Mouse (Mus musculus): ENCODE measurements around the gene Clec4f. TPM values are rescaled to one million over a fixed set of nuclear protein-coding genes. Genes with fewer than 3 reads are reported as not detected.

Clec4f gene
- polyA plus RNA-seq (2014; fragmentation: Nextera tagmentation; extraction: Ambion mirVana), result not detected in 2 replicates

DNA sequence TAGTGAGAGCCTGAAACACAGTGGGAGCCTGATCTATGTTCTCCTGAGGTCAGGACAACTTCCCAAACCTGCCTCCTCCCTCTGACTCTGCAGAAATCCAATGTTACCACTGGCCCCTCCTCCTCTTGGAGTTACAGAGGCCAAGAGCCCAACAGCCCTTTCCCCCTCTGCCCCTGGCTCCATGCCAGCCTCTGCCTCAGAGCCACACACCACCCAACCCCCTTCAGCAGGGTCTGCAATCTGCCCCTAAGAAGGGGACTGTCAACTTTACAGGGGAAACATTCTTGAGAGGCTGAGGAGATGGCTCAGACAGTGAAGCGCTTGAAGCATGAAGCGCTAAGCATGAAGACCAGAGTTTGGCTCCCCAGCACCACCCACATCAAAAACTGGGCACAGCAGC is at the start of gene Clec4f:
Clec4f (minus strand) TSS at position 101 of the 400 bp plus-strand sequence.
- H3K4me2 ChIP-seq (replicated peaks), result no peak within 1 kb of the TSS
- H3K36me3 ChIP-seq (replicated peaks; ENCODE audit: control insufficient read depth, insufficient read depth), result no peaks in the 10 kb centered on the region
- H3K4me1 ChIP-seq (replicated peaks; ENCODE audit: control insufficient read depth, insufficient read depth, low read length), result no peaks in the 10 kb centered on the region
- 93% methylated on average over 2 of the region's 2 CpGs for WGBS
- H3K27me3 ChIP-seq (ENCODE audit: control insufficient read depth, insufficient read depth, low read length), result no peaks in the 10 kb centered on the region
- no peak within 1 kb of the TSS for H3K27ac ChIP-seq
- H3K9ac ChIP-seq, result no peak within 1 kb of the TSS
- H3K4me3 ChIP-seq (replicated peaks; ENCODE audit: low read length), result no peak within 1 kb of the TSS
- no peaks in the 10 kb centered on the region for H3K9me3 ChIP-seq (ENCODE audit: control insufficient read depth, low read length)
- DNase-seq (ENCODE audit: low spot score), result no peak
- ATAC-seq (ENCODE audit: low FRiP score), result no peak

DNA sequence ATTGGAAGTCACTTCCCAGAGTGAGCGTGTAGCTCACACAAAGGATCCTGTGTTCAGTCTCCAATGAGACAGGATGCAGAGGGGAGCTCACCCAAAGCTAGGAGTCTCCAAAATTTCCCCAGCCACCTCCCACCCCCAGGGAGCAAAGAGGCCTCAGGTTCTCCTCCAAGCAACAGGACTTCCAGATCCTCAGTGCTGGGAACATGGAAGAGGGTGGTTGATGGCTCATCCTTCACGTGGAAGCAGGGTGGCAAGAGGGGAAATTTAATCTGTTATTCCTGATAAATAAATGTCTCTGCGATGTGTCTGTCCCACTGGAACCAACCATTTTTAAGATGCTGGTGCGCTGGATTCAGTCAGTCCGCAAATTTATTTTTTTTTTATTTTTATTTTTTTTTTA is 48.7 kb upstream of the Clec4f start:
- Histone ChIP-seq H3K9ac (no peak overlapping the region), H3K4me3 (replicated peaks; ENCODE audit: low read length) (no peak overlapping the region), H3K27ac (no peak overlapping the region), H3K9me3 (ENCODE audit: control insufficient read depth, low read length) (no peaks in the 10 kb centered on the region), H3K4me1 (replicated peaks; ENCODE audit: control insufficient read depth, insufficient read depth, low read length) (no peaks in the 10 kb centered on the region), H3K4me2 (replicated peaks) (no peak overlapping the region), H3K36me3 (replicated peaks; ENCODE audit: control insufficient read depth, insufficient read depth) (no peaks in the 10 kb centered on the region), H3K27me3 (ENCODE audit: control insufficient read depth, insufficient read depth, low read length) (peaks cover 93% of the 10 kb centered on the region)
- no peak for ATAC-seq (ENCODE audit: low FRiP score)
- WGBS, result 20% methylated on average over 5 of the region's 5 CpGs
- DNase-seq (ENCODE audit: low spot score), result no peak

- Histone ChIP-seq H3K36me3 (replicated peaks; ENCODE audit: control insufficient read depth, insufficient read depth) (no peaks in the 10 kb centered on the region), H3K27ac (no peak overlapping the region), H3K9me3 (ENCODE audit: control insufficient read depth, low read length) (no peaks in the 10 kb centered on the region), H3K4me3 (replicated peaks; ENCODE audit: low read length) (no peak overlapping the region), H3K4me2 (replicated peaks) (no peak overlapping the region), H3K9ac (no peak overlapping the region), H3K27me3 (ENCODE audit: control insufficient read depth, insufficient read depth, low read length) (peaks cover 93% of the 10 kb centered on the region), H3K4me1 (replicated peaks; ENCODE audit: control insufficient read depth, insufficient read depth, low read length) (no peaks in the 10 kb centered on the region)
- WGBS, result 18% methylated on average over 1 of the region's 1 CpGs
- no peak for ATAC-seq (ENCODE audit: low FRiP score)
- DNase-seq (ENCODE audit: low spot score), result no peak
Measured at GRCm38 (mm10) chr6:83704294-83704693, 48.3 kb upstream of the Clec4f start.

DNA sequence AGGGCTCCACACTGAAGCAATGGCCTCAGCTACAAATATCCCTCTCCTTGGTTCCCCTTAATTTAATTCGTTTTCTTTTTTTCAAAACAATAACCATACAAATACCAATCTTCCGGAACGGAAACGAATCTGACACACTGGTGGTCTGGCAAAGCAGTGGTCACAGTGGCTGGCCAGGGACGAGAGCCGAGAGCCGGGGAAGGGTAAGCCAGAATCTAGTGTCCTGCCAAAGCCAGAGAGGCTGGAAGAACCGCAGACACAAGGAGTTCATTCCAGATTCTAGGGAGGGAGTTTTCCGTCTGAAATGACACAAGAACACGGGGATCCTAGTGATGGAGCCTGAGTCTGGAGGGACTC is 47.7 kb upstream of the Clec4f start:
- Histone ChIP-seq H3K27me3 (ENCODE audit: control insufficient read depth, insufficient read depth, low read length) (peaks cover 93% of the 10 kb centered on the region), H3K4me3 (replicated peaks; ENCODE audit: low read length) (no peak overlapping the region), H3K9me3 (ENCODE audit: control insufficient read depth, low read length) (no peaks in the 10 kb centered on the region), H3K27ac (no peak overlapping the region), H3K9ac (no peak overlapping the region), H3K4me2 (replicated peaks) (no peak overlapping the region), H3K4me1 (replicated peaks; ENCODE audit: control insufficient read depth, insufficient read depth, low read length) (no peaks in the 10 kb centered on the region), H3K36me3 (replicated peaks; ENCODE audit: control insufficient read depth, insufficient read depth) (no peaks in the 10 kb centered on the region)
- ATAC-seq (ENCODE audit: low FRiP score) (no peak), DNase-seq (ENCODE audit: low spot score) (no peak)
- under 1% methylated on average over 10 of the region's 10 CpGs for whole genome bisulfite sequencing

- H3K4me1 ChIP-seq (replicated peaks; ENCODE audit: control insufficient read depth, insufficient read depth, low read length), result no peaks in the 10 kb centered on the region
- no peak overlapping the region for H3K27ac ChIP-seq
- DNase-seq (ENCODE audit: low spot score) (no peak), ATAC-seq (ENCODE audit: low FRiP score) (no peak)
- H3K36me3 ChIP-seq (replicated peaks; ENCODE audit: control insufficient read depth, insufficient read depth), result no peaks in the 10 kb centered on the region
- no peaks in the 10 kb centered on the region for H3K9me3 ChIP-seq (ENCODE audit: control insufficient read depth, low read length)
- no peak overlapping the region for H3K9ac ChIP-seq
- H3K27me3 ChIP-seq (ENCODE audit: control insufficient read depth, insufficient read depth, low read length), result peaks cover 93% of the 10 kb centered on the region
- whole genome bisulfite sequencing, result under 1% methylated on average over 27 of the region's 27 CpGs
- H3K4me2 ChIP-seq (replicated peaks), result no peak overlapping the region
- no peak overlapping the region for H3K4me3 ChIP-seq (replicated peaks; ENCODE audit: low read length)
Measured at GRCm38 (mm10) chr6:83703000-83703721, 47.2 kb upstream of the Clec4f start.

DNA sequence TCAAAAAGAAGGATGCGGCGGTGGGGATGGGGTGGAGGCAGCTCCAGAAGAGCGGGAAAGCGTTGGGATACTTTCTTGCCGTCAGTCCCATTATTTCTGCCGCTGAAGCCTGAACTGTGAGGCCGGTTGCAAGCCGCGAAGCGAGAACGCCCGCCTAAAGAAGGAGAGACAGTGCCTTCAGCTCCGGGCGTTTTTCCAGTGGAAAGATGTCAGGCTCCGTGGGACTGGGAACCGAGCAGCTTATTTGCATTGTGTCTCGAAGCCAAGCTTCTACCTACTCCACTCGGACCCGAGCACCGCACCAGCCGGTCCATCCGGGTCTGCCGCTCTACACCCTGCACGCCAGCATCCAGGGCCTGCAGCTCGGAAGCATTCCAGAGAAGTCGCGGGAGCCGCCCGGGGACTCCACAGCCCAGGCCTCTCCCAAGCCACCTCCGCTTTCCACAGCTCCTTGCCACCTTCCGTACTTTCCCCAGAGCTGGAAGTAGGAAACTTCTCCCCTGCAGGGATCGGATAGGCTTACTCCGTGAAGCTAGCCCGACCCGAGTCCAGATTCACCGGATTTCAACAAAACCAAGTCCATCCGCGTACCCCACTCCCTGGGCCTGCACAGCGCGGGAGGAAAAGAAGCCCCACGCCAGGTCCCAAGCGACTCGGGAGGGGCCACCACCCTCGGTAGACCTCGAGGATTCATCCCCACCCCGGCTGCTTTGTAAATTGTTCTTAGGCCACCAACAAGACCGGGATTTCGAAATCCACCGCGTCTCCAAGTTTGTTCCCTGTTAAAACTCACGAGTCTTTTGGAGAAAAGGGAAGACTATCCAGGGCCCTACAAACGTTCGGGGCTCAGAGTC is 46.4 kb upstream of the Clec4f start:
- no peak overlapping the region for H3K4me3 ChIP-seq (replicated peaks; ENCODE audit: low read length)
- H3K36me3 ChIP-seq (replicated peaks; ENCODE audit: control insufficient read depth, insufficient read depth), result no peaks in the 10 kb centered on the region
- no peak overlapping the region for H3K4me2 ChIP-seq (replicated peaks)
- ATAC-seq (ENCODE audit: low FRiP score) (no peak), DNase-seq (ENCODE audit: low spot score) (no peak)
- H3K27me3 ChIP-seq (ENCODE audit: control insufficient read depth, insufficient read depth, low read length), result peaks cover 93% of the 10 kb centered on the region
- no peak overlapping the region for H3K27ac ChIP-seq
- no peaks in the 10 kb centered on the region for H3K4me1 ChIP-seq (replicated peaks; ENCODE audit: control insufficient read depth, insufficient read depth, low read length)
- H3K9ac ChIP-seq, result no peak overlapping the region
- WGBS, result under 1% methylated on average over 53 of the region's 53 CpGs
- no peaks in the 10 kb centered on the region for H3K9me3 ChIP-seq (ENCODE audit: control insufficient read depth, low read length)

DNA sequence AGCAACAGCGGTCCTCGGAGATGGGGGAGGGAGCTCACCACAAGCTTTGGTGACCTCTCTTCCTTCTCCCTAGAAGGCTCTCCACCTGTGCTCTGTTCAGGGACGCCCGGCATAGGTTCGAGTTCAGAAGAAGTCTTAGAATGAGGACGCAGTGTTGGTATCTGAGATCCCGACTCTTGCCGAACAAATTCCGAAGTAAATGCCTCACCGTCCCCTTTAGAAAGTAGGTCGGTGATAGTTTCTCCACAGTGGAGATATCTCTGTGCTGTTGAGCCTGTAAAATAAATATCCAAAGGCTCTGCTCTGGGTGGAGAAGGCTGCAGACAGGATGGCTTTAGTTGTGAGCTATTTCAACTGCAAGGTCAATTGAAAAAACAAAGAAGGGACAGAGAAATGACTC is 45.0 kb upstream of the Clec4f start:
- Histone ChIP-seq H3K4me3 (replicated peaks; ENCODE audit: low read length) (no peak overlapping the region), H3K9me3 (ENCODE audit: control insufficient read depth, low read length) (no peaks in the 10 kb centered on the region), H3K27me3 (ENCODE audit: control insufficient read depth, insufficient read depth, low read length) (peaks cover 93% of the 10 kb centered on the region), H3K4me2 (replicated peaks) (no peak overlapping the region), H3K9ac (no peak overlapping the region), H3K36me3 (replicated peaks; ENCODE audit: control insufficient read depth, insufficient read depth) (no peaks in the 10 kb centered on the region), H3K27ac (no peak overlapping the region), H3K4me1 (replicated peaks; ENCODE audit: control insufficient read depth, insufficient read depth, low read length) (no peaks in the 10 kb centered on the region)
- no peak for DNase-seq (ENCODE audit: low spot score)
- ATAC-seq (ENCODE audit: low FRiP score), result no peak
- 1% methylated on average over 11 of the region's 11 CpGs for WGBS

GRCm38 (mm10) chr6:83699971-83700370 is 44.0 kb upstream of the Clec4f start:
- no peak for DNase-seq (ENCODE audit: low spot score)
- H3K9ac ChIP-seq, result no peak overlapping the region
- H3K4me1 ChIP-seq (replicated peaks; ENCODE audit: control insufficient read depth, insufficient read depth, low read length), result no peaks in the 10 kb centered on the region
- WGBS, result 4% methylated on average over 5 of the region's 5 CpGs
- H3K9me3 ChIP-seq (ENCODE audit: control insufficient read depth, low read length), result no peaks in the 10 kb centered on the region
- no peaks in the 10 kb centered on the region for H3K36me3 ChIP-seq (replicated peaks; ENCODE audit: control insufficient read depth, insufficient read depth)
- no peak overlapping the region for H3K4me2 ChIP-seq (replicated peaks)
- H3K27ac ChIP-seq, result no peak overlapping the region
- peaks cover 93% of the 10 kb centered on the region for H3K27me3 ChIP-seq (ENCODE audit: control insufficient read depth, insufficient read depth, low read length)
- ATAC-seq (ENCODE audit: low FRiP score), result no peak
- no peak overlapping the region for H3K4me3 ChIP-seq (replicated peaks; ENCODE audit: low read length)

GRCm38 (mm10) chr6:83697932-83698331 is 41.9 kb upstream of the Clec4f start:
- WGBS, result 4% methylated on average over 8 of the region's 8 CpGs
- H3K36me3 ChIP-seq (replicated peaks; ENCODE audit: control insufficient read depth, insufficient read depth), result no peaks in the 10 kb centered on the region
- DNase-seq (ENCODE audit: low spot score), result no peak
- H3K9me3 ChIP-seq (ENCODE audit: control insufficient read depth, low read length), result no peaks in the 10 kb centered on the region
- peaks cover 93% of the 10 kb centered on the region for H3K27me3 ChIP-seq (ENCODE audit: control insufficient read depth, insufficient read depth, low read length)
- no peaks in the 10 kb centered on the region for H3K4me1 ChIP-seq (replicated peaks; ENCODE audit: control insufficient read depth, insufficient read depth, low read length)
- H3K4me2 ChIP-seq (replicated peaks), result no peak overlapping the region
- H3K27ac ChIP-seq, result no peak overlapping the region
- no peak for ATAC-seq (ENCODE audit: low FRiP score)
- H3K4me3 ChIP-seq (replicated peaks; ENCODE audit: low read length), result no peak overlapping the region
- no peak overlapping the region for H3K9ac ChIP-seq

Data from hindbrain, embryonic 14.5 days (tissue).